Mouse (Mus musculus) CD4-positive, CD25-positive, alpha-beta regulatory T cell, adult 4 months (primary cell): Measurements from ENCODE around the gene Tnrc6b. TPM values are rescaled to one million over a fixed set of nuclear protein-coding genes. Genes with fewer than 3 reads are reported as not detected.

Experiments
- ATAC-seq: one replicate; pipeline ENCODE4 v1.8.0; 2017
- polyA plus RNA-seq, 2 experiments: library from polyadenylated mRNA; unstranded; fragments of 100-300 nt; shearing (Covaris generic); gene quantifications; one replicate each; pipeline ENCODE4 v1.2.1; 2017

Tnrc6b gene
- polyA plus RNA-seq, 2 experiments from 2014 or later = 58.7 to 84.9 TPM

DNA sequence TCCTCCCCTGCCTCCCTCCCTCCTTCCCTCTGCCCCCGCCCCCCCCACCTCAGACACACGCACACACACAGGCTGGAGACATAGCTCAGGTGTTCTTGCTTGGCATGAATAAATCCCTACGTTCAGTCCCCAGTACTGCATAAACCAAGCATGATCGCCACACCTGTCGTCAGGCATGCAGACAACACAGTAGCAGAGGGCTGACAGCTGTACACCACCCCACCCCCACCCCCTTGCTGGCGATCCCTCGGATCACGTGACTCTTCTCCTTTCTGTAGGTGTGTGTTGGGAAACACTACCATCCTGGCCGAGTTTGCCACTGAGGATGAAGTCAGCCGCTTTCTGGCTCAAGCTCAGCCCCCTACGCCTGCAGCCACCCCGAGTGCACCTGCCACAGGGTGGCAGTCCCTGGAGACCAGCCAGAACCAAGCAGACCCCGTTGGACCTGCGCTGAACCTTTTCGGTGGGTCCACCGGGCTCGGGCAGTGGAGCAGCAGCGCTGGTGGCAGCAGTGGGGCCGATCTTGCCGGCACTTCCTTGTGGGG is 217.8 kb downstream of the Tnrc6b start:
- ATAC-seq = no peak

DNA sequence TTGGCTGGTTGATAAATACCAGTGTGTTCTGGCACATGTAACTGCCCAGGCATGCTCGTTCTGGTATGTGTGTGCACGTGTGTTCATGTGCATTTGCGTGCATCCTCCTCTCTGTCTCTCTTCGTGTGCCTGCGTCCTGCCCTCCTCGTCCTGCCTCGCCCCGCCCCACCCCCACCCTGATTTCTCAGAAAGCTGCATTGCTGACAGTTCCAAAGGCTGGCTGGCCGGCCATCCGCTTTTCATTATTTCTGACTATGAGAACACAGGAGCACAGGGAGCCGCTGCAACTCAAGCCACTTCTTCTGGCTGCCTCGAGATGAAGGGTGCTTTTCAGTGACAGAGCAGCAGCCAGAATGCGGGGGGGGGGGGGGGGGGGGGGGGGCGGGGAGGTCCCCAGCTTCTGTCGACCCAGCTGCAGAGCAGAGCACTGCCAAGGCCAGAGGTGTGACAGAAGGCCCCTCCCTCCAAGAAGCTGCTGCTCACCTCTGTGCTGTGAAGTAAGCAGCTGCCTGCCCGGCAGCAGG is 219.0 kb downstream of the Tnrc6b start:
- ATAC-seq = peak; percentile 72

DNA sequence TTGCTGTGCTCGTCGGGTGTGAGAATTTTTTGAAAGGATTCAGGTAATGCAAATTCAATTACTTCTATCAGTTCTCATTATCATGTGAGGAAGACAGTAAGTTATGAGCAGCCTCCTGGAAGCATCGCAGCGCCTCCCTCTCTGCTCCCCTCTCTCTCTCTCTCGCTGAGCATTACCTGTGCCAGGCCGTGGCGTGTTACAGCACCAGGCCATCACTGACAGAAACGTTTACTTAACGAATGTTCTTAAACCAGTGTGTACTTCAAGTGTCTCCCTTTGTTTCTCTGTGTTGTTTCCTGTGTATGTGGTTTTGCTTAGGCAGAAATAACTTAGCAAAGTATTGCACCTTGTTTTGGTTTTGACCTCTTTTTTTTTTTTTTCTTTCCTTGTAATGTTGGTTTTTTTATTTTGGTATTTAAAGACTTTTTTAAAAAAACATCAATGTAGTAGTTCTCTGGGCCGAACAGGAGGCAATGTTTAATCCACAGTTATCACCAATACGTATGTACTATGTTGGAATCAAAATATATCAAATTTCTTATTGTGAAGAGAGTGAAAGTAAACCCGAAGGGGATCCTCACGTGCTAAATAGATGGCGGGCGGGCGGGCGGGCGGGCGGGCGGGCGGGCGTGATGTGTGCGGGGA is 219.7 kb downstream of the Tnrc6b start:
- ATAC-seq = peak; percentile 76

DNA sequence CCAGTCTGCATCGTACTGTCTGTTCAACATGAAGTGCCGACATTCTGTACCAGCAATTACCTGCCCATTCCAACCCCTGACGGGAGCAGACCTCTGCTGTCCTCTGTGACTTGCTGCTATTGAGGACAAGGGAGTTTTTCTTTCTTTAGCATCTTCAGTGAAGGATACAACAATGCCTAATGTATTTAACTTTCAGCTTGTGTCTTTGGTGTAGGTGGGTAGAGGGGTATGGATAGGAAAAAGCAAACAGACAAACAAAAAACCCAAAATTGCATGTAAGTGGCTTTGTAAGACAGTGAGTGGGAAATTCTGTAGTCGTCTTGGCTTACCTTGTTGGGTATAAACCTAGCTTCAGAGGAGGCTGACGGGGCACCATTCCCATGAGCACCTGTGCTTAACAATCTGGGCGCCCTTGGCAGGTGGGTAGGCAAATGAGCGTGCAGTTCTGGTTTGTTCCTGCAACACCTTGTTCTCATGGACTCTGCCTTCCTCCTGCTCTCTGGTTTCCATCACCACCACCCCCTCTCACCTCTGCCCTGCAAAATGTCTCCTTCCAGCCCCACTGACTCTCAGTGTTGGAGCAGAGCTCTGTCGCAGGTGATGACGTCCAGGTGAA is 220.3 kb downstream of the Tnrc6b start:
- no peak for ATAC-seq

DNA sequence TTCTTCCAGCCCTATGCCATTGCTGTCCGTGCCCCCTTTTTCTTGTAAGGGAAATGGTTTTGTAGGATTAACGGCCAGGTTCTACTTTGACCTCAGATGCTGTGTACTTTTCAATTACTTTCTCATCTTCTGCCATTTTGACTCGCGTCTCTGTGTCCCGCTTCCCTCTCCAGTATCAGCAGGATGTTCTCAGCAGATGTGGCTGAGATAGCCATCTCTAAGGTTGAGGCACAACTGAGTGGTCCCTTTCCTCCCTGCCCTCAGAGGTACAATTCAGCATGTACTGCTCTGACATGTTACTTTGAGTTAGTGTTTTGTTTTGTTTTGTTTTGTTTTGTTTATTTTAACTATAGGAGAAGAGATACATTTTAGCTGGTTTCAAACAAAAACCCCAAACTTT is 223.7 kb downstream of the Tnrc6b start:
- no peak for ATAC-seq

DNA sequence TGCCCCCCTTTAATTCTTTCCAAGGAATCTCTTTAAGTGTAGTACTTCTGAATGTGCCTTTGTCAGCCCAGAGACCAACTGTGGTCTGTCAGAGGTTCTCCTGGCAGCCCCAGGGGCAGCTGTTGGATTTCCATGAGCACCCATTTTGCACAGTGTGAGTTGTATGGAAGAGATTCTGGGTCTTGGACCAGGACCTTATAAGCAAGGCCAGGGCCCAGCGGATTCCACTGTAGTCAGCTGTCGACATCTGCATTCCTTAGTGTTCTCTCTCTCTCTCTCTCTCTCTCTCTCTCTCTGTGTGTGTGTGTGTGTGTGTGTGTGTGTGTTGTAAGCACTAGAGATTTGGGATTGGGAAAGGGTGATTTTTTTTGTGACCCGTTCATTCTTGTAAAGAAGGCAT is 225.6 kb downstream of the Tnrc6b start:
- no peak for ATAC-seq

DNA sequence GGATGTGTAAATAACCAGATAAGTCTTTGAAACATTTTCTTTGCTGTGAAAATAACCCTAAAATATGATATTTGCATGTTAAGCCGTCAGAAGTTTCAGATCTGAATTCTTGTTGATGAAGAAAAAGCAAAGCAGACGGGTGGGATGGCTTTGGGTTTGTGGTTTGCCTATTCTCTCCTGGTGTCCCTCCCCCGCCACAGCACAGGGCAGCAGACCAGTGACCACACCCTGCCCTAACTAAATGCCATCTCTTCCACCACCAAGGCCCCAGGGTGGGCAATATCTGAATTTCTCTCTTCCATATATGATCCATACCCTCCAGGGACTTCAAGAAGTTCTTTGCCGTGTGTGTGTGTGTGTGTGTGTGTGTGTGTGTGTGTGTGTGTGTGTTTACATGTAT is 227.5 kb downstream of the Tnrc6b start:
- ATAC-seq = no peak

DNA sequence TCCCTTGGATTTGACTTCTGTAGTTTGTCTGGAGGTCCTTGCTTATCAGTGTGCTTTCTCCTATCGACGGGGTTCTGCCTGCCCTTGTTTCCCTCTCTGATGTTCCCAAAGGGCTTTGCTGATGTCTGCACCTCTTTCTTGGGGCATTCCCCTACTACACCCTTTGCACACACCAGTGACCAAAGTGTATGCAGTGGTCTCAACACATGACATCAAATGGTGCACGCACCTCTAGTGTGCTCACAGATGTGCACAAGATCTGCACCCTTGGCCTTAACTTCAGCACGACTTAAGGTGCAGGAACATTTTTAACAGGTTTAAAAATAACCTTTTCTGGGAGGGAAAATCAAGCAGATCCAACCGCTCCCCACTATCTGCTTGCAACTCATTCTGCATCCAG is 228.3 kb downstream of the Tnrc6b start:
- no peak for ATAC-seq

DNA sequence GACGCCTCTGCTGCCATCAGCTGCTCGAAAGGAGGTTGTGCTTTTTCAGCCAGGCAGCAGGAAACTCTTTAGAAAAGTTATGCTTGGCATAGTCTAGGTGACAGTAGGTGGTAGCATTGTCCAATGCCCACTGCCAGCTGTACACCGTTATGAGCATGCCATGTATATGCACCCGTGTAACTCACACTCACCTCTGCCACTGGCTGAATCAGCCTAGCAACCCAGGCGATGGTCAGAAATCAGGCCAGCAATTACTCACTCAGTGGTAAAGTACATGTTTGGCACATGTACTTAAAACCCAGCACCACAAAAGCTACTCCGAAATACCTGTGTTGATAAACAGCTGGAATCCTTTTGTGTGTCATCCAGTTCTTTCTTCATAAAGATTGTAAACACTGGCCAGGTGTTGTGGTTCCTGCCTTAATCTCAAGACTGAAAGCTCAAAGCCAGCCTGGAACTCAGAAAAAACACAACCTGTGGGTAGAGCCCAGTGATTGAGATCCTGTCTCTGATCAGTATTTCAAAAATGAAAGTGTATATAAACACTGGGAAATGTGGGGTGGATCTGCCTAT is 230.4 kb downstream of the Tnrc6b start:
- ATAC-seq = no peak

DNA sequence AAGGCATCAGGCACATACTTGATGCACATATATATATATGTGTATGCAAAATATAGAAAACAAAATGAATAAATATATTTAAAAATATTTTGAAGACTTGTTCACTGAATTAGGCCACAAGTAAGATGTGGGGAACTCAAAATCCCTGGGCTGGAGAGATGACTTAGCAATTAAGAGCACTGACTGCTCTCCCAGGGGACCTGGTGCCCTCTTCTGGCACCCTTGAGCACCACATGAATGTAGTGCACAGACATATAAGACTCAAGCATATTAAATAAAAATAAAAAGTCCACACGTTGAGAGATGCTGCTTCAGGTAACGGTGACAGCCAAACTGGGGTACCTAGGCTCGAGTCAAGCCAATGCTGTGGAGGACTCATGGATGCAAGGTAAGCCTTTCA is 234.7 kb downstream of the Tnrc6b start:
- no peak for ATAC-seq

DNA sequence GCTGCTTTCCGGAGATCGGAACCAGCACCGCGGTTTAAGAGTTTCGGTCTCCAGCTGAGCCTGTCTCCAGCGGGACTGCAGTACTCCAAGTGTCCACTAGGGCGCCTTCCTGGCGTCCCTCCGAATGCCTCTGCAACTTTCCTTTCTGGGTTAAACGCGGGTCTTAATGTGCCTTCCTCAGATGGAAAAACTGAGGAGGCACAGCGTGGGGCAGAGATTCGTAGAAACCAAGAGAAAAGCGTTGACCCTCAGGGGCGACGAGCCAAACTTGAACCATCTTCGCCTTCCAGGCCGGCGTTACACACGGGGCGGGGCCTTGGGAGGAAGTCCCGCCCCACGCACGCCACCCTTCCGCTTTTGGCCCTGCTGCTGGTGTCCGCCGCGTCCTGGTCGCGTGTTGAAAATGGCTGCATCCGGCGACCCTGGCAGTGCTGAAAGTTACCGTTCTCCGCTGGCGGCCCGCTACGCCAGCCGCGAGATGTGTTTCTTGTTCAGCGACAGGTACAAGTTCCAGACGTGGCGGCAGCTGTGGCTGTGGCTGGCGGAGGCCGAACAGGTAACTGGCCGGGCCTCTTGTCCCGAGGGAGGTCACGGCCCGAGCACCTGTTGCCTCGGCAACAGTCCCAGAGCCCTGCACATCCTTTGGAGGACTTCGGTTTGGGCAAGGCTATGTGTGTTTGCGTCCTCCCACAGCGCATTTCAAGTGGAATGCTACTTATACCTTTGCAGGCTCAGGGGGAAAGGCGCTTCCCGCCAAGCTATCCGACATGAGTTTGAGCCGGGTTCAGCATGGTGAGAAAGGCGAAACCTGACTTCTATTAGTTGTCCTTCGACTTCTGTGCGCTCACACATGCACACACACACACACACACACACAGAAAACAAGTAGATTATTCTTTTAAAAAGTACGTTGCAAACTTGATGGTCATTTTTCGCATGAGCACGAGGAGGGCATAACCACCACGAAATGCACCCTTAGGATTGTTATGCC is 237.3 kb downstream of the Tnrc6b start, which contains the start of gene Adsl:
TSS of gene Adsl (plus strand) at position 346 of the 991 bp plus-strand sequence.
- peak; percentile 92 for ATAC-seq

DNA sequence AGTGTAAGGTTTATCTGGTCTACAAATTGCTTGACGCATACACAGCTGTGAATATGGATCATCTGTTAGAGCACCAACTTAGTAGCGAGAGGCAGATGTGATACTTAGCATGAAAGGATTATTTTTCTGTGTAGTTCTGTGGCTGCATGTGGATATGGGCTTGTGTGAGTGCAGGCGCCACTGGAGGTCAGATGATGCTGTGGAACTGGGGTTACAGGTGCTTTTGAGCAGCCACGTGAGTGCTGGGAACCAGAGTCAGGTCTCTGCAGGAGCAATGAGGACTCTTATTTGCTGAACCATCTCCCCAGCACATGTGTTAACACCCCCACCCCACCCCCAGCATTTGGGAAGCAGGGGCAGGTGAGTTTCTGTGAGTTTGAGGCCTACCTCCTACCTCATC is 238.3 kb downstream of the Tnrc6b start:
- ATAC-seq = no peak

DNA sequence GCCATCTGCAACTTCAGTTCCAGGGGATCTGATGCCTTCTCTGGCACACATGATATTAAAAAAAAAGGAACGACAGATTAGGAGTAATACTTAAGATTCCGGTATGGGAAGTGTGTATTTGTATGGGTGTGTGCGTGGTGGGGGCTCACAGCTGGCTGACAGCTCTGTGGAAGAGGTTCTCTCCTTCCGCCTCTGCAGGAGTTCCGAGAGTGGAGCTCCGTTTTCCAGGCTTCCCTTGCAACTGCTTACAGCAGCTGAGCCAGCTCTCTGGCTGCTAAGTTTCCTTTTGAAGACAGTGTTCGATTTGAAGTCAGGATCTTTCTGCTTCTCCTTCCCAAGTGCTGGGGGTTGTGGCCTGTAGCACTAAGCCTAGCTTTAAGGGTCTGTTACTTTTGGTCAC is 238.9 kb downstream of the Tnrc6b start:
- no peak for ATAC-seq

DNA sequence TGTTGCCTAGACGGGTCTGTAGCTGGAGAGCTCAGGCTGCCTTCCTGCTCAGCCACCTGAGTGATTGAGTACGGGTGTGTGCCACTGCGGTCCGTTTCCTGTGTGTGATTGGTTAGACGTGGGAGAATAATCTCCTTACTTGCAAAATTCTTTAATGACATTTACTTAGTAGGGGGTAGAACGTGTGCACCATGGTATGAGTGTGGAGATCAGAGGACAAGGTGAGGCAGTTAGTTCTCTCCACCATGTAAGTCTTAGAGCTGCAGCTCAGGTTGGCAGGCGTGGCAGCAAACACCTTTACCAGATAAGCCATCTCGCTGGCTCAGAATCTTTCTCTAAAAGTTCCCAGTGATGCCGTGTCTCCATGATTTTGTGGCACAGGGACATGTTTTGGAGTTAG is 242.9 kb downstream of the Tnrc6b start:
- no peak for ATAC-seq

DNA sequence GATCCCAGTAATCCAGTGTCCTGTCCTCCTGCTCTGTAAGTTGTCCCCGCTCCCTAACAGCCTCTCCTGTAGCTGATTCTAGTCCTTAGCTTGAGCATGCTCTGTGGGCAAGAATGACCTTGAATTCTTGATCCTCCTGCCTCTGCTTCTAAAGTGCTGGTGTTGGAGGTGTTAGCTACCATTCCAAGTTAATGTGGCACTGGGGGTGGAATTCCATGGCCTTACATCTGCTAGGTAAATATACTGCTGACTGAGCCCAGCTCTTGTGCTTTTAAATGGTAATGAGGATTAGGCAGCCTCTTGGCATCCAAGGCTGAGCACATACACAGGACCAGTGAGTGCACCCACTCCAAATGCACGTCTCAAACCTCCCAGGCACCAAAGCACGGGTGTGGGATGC is 243.7 kb downstream of the Tnrc6b start:
- no peak for ATAC-seq

DNA sequence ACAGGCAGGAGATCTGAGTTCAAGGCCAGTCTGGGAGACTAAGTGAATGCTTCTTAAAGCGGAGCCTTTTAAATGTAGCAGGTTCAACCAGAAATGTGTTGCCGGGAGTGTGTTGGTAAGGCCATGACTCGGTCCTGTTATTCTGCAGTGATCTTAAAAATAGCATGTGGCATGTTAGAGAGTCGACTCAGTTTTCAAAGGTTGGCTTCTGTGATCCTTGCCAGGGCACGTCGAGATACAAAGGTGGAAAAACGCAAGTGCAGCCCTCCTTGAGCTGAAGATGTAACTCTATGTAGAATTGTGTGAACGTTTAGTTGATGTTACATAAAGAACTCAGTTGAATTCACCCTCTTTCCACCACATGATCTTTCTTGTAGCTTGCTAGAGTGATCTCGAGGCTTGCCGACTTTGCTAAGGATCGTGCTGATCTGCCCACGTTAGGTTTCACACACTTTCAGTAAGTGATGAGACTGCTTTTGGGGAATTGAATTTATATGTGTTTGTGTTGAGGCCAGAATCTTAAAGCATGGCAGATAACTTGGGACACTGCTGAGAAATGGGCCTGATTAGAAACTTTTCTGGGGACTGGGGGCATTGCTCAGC is 244.8 kb downstream of the Tnrc6b start:
- ATAC-seq = no peak

DNA sequence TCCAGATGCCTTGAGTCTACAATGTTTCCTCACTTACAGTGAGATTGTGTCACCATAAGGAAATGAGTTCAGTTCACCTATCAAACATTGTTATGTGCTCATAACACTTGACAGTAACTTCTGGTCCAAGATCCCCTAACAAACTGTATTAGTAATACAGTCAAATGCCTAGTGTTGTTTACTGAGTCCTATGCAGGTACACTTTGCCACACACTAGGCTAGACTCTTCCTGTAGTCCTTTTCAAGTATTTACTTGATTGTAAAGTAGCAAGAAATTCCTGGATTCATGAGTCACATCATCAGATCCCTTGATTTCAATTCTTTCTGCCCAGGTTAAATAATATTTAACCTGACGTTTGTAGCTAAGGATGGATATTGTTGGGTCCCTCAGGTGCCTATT is 258.3 kb downstream of the Tnrc6b start:
- no peak for ATAC-seq

DNA sequence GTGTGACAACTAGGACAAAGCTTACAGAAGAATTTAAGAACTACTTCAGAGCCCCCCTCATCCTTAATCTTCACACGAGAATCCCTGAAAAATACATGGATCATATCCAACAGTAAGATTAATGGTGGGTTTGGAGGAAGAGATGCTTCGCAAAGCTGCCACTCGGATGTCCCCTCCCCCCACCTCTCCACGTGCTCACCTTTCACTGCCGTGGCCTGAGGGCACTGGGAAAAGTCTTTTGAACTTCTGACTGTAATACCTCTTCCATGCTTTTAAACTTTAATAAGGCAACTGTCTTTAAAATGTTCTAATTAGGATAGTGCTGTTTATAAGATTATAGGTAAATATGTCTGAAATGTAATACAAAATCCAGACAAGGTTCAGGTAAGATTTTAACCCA is 263.2 kb downstream of the Tnrc6b start:
- no peak for ATAC-seq

DNA sequence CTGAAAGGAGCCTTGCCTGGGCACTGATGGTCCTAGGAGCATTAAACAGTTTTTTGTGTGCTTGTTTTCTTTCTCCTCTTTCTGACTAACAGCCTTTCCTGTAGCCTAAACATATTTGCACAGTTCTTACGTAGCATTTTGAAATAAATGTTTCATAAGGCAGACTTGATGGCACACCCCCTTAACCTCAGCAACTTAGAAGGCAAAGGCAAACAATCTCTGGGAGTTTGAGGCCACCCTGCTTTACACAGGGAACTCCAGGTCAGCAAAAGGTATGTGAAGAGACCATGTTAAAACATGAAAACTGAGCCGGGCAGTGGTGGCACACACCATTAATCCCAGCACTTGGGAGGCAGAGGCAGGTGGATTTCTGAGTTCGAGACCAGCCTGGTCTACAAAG is 264.6 kb downstream of the Tnrc6b start:
- no peak for ATAC-seq

DNA sequence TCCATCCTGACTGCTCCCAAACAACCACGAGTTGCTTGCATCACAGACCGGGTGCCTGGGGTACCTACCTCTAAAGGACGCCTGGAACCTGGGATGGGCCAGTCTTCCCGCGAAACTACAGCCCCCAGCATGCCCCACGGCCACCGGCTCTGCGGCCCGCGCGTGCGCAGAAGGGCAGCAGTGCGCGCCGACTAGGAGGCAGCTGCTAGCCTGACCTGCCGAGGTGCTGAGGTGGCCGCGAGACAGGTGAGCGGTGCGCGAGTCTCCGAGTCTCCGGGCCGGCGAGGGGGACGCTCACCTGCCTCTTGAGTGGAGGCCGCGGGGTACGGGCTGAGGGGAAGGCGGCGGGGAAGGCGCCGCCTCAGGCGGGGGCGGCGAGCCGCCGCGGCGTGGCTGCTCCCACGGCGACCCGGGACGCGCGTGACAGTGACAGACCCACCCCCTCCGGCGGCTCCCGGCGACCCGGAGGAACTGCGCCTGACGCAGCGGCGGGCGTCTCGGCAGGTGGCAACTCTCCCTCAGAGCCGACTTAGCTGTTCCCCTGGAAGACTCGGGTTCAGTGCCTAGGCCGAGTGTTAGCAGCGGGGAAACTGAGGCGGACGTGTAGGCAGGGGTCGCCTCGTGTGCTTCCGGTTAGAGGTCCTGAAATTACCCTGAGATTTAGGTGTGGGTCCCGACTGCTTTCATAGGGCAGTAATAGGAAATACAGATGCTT is 266.7 kb downstream of the Tnrc6b start, which contains the start of gene Sgsm3:
TSS of gene Sgsm3 (plus strand) at position 146 of the 715 bp plus-strand sequence.
- ATAC-seq = peak; percentile 89

DNA sequence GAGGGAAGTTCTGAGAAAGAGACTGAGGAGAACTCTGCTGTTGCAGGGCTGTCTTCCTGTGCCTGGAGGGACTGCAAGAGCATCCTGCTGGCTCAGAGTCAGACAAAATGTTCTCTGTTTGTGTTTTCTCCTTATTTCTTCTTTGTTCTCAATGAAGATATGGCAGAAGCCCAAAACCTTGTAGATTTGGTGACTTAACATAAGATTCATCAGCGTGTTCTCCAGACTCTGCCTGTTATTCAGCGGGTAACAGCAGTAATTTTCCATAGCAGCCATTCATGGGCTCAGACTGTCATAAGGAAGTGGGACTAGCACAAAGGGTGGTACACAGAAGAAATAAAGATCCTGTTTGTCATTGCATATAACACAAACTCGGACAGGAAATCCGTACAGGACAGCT is 268.5 kb downstream of the Tnrc6b start:
- no peak for ATAC-seq
